Comparison of ENCODE assay signal across 8 mouse cellular contexts in genomic region chr12:82415690-82416364, GRCm38 (mm10).
DNase-seq lines count a peak whose midpoint lies in the region; ATAC-seq and TF ChIP-seq lines count a peak whose summit lies in the region.

No protein-coding gene starts in this region.

- H3K9me3 ChIP-seq in kidney, embryonic 14.5 days (ENCODE audit: control insufficient read depth, low read length) = no peaks in the 10 kb centered on the region
- no peaks in the 10 kb centered on the region for H3K9me3 ChIP-seq in stomach, postnatal 0 days (ENCODE audit: control insufficient read depth, low read length)

- H3K27ac ChIP-seq in kidney, embryonic 14.5 days (ENCODE audit: low read depth, low read length) = no peak overlapping the region
- peak overlapping the region; percentile 40; the same call in 1 of the 2 replicates for H3K27ac ChIP-seq in stomach, postnatal 0 days (replicated peaks)

- H3K27me3 ChIP-seq in kidney, embryonic 14.5 days (ENCODE audit: control insufficient read depth, insufficient read depth, low read length) = no peaks in the 10 kb centered on the region
- H3K27me3 ChIP-seq in stomach, postnatal 0 days (ENCODE audit: control insufficient read depth, insufficient read depth, low read length) = no peaks in the 10 kb centered on the region

- no peak for TF ChIP-seq EP300 in stomach, postnatal 0 days (optimal IDR thresholded peaks at IDR 0.05)

- H3K4me3 ChIP-seq in kidney, embryonic 14.5 days (ENCODE audit: low read length) = no peak overlapping the region
- no peak overlapping the region for H3K4me3 ChIP-seq in stomach, postnatal 0 days (ENCODE audit: low read depth, low read length)

- ATAC-seq in kidney, embryonic 14.5 days (ENCODE audit: low FRiP score, low TSS enrichment) = no peak
- ATAC-seq in stomach, postnatal 0 days (ENCODE audit: low FRiP score, low TSS enrichment) = no peak; the same call in 1 of the 2 replicates

- peak; percentile 29; the same call in 1 of the 2 replicates for TF ChIP-seq CTCF in stomach, postnatal 0 days (IDR thresholded peaks at IDR 0.05; ENCODE audit: low read depth)

- no peak overlapping the region for H3K4me2 ChIP-seq in kidney, embryonic 14.5 days (replicated peaks; ENCODE audit: low read depth, low read length)
- H3K4me2 ChIP-seq in stomach, postnatal 0 days (replicated peaks; ENCODE audit: low read depth) = no peak overlapping the region

- peaks cover 15% of the 10 kb centered on the region for H3K36me3 ChIP-seq in kidney, embryonic 14.5 days (ENCODE audit: control insufficient read depth, insufficient read depth, low read length)
- H3K36me3 ChIP-seq in stomach, postnatal 0 days (ENCODE audit: control insufficient read depth, insufficient read depth, low read length) = peaks cover 3% of the 10 kb centered on the region; the same call in 1 of the 2 replicates

- DNase-seq in kidney, adult 8-10 months = peak; percentile 66 to 76
- peak; percentile 19 to 39 for DNase-seq in adrenal gland, postnatal 36 days
- DNase-seq in gastrocnemius, adult 8-10 months (ENCODE audit: low spot score in 2 of 2) = peak; percentile 41 to 80
- peak; percentile 65 for DNase-seq in kidney, adult 9 months
- DNase-seq in stomach, postnatal 0 days (ENCODE audit: low spot score) = no peak
- no peak for DNase-seq in urinary bladder, adult 18-20 months (ENCODE audit: low spot score in 2 of 2)
- no peak for DNase-seq in neural tube, embryonic 10.5 days (ENCODE audit: extremely low spot score, low spot score)

- 0 out of 2 replicates have a peak, but pooled peaks cover 3% of the 10 kb centered on the region for H3K4me1 ChIP-seq in kidney, embryonic 14.5 days (ENCODE audit: control insufficient read depth, insufficient read depth, low read length)
- peaks cover 8% of the 10 kb centered on the region; the same call in 1 of the 2 replicates for H3K4me1 ChIP-seq in stomach, postnatal 0 days (replicated peaks; ENCODE audit: control insufficient read depth, insufficient read depth)

- WGBS in kidney, embryonic 14.5 days = 92% methylated on average over 4 of the region's 4 CpGs
- 65% methylated on average over 4 of the region's 4 CpGs for WGBS in stomach, postnatal 0 days

- H3K9ac ChIP-seq in kidney, embryonic 14.5 days (ENCODE audit: low read depth, low read length) = no peak overlapping the region
- no peak overlapping the region for H3K9ac ChIP-seq in stomach, postnatal 0 days (ENCODE audit: low read length)

Comparison
In these comparisons a context has a peak if more than half of its experiments do, and no peak if none do; other contexts are left out.
1. DNase-seq: peak in kidney, adult 8-10 months (2 of 2), adrenal gland, postnatal 36 days (2 of 2), gastrocnemius, adult 8-10 months (2 of 2) and kidney, adult 9 months (single experiment); none in stomach, postnatal 0 days (single experiment), urinary bladder, adult 18-20 months (0 of 2) and neural tube, embryonic 10.5 days (single experiment).